Comparison of ENCODE assay signal across 9 mouse cellular contexts in the genomic region with DNA sequence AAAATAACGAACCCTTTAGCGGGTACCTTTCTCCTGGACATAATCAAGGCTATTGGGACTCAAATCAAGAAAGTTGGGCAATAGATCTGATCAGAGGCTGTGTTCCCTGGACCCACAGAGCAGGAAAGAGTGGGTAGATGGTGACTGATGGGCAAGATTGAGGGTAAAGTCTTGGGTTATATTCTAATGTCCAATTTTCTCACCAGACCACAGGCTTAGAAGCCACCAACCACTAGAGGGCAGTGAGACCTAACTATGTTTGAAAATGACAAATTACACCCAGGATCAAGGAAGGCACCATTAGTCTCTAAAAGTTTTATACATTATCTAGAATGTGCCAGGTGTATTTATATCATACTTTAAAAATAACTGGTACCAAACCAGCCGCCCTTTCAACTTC.
A peak's percentile ranks its signal among the peaks of the same experiment; 100 is the strongest.
DNase-seq lines count a peak whose midpoint lies in the region; ATAC-seq and TF ChIP-seq lines count a peak whose summit lies in the region.
"Had no signal": no experiment of that assay in that cellular context is flagged by ENCODE, and none has a peak within 500 bp of the region (broad histone marks: within the 10 kb centered on the region; RNA-seq: fewer than 3 reads in every experiment).

No protein-coding gene starts in this region.

- H3K36me3 ChIP-seq in liver, adult 2 months (ENCODE audit: control insufficient read depth, insufficient read depth, low read length): no peaks in the 10 kb centered on the region
- no peaks in the 10 kb centered on the region for H3K36me3 ChIP-seq in liver, embryonic 11.5 days (ENCODE audit: control insufficient read depth, insufficient read depth, low read length)
- H3K36me3 ChIP-seq: lung, embryonic 15.5 days had no signal

- peak; percentile 23 to 78 for DNase-seq in adrenal gland, adult (ENCODE audit: inconsistent age in 2 of 2, low spot score in 1 of 2)
- DNase-seq in adrenal gland, postnatal 4 days (ENCODE audit: low spot score in 2 of 2): no peak
- DNase-seq in liver, adult 2 months (ENCODE audit: extremely low read depth, low read depth, low spot score): peak; percentile 5
- DNase-seq in liver, embryonic 11.5 days (ENCODE audit: low spot score): no peak
- peak; percentile 26 for DNase-seq in cerebellum, adult 11-12 months
- peak; percentile 34 for DNase-seq in forelimb bud, embryonic 11.5 days (ENCODE audit: low read depth, low spot score)
- no peak for DNase-seq in urinary bladder, postnatal 10 days (ENCODE audit: low spot score)

- H3K4me1 ChIP-seq in liver, adult 2 months (ENCODE audit: control insufficient read depth, insufficient read depth, low read length): no peaks in the 10 kb centered on the region
- no peaks in the 10 kb centered on the region for H3K4me1 ChIP-seq in liver, embryonic 11.5 days (replicated peaks; ENCODE audit: control insufficient read depth, insufficient read depth, low read length)
- H3K4me1 ChIP-seq: lung, embryonic 15.5 days had no signal

- no peak overlapping the region for H3K9ac ChIP-seq in liver, adult 2 months (ENCODE audit: low read depth, low read length)
- H3K9ac ChIP-seq in liver, embryonic 11.5 days (ENCODE audit: low read depth, low read length): no peak overlapping the region
- H3K9ac ChIP-seq: lung, embryonic 15.5 days had no signal

- no peak overlapping the region for H3K27ac ChIP-seq in liver, adult 2 months (replicated peaks; ENCODE audit: insufficient read depth, low read depth, low read length)
- H3K27ac ChIP-seq in liver, embryonic 11.5 days (ENCODE audit: low read depth, low read length): no peak overlapping the region
- H3K27ac ChIP-seq: lung, embryonic 15.5 days had no signal

- no peaks in the 10 kb centered on the region for H3K27me3 ChIP-seq in liver, adult 2 months (ENCODE audit: control insufficient read depth, insufficient read depth, low read length)
- H3K27me3 ChIP-seq in liver, embryonic 11.5 days (replicated peaks; ENCODE audit: control insufficient read depth, insufficient read depth, low read length): no peaks in the 10 kb centered on the region
- H3K27me3 ChIP-seq: lung, embryonic 15.5 days had no signal

- WGBS in liver, adult 2 months: 71% methylated on average over 3 of the region's 3 CpGs
- WGBS in liver, embryonic 11.5 days: 80% methylated on average over 3 of the region's 3 CpGs

- H3K79me2 ChIP-seq in liver, adult 2 months (ENCODE audit: control insufficient read depth, insufficient read depth, low read length): no peaks in the 10 kb centered on the region

- TF ChIP-seq CTCF in liver, adult 2 months (IDR thresholded peaks at IDR 0.05; ENCODE audit: low read depth, low read length): peak; percentile 33

- no peaks in the 10 kb centered on the region; the same call in 1 of the 2 replicates for H3K9me3 ChIP-seq in liver, embryonic 11.5 days (ENCODE audit: control insufficient read depth, low read length)
- H3K9me3 ChIP-seq: lung, embryonic 15.5 days had no signal

- no peak overlapping the region for H3K4me3 ChIP-seq in liver, adult 2 months (ENCODE audit: insufficient read depth, low read depth, low read length)
- H3K4me3 ChIP-seq in liver, embryonic 11.5 days (ENCODE audit: low read depth, low read length): no peak overlapping the region
- H3K4me3 ChIP-seq: lung, embryonic 15.5 days had no signal

- ATAC-seq in liver, embryonic 11.5 days (replicated peaks; ENCODE audit: low FRiP score): no peak
- 0 out of 2 replicates have a peak, but pooled peaks have one; percentile 41 for ATAC-seq in megakaryocyte-erythroid progenitor cell, adult 5-6 weeks (replicated peaks; ENCODE audit: low FRiP score, low TSS enrichment, poor library complexity, severe bottlenecking)

- no peak for TF ChIP-seq POLR2A in liver, adult 2 months (IDR thresholded peaks at IDR 0.05; ENCODE audit: extremely low read depth, insufficient read depth, low read length)

- H3K4me2 ChIP-seq in liver, embryonic 11.5 days: no peak overlapping the region
- H3K4me2 ChIP-seq: lung, embryonic 15.5 days had no signal

Comparison
In these comparisons a context has a peak if more than half of its experiments do, and no peak if none do; other contexts are left out.
1. DNase-seq: peak in adrenal gland, adult (2 of 2), liver, adult 2 months (single experiment), cerebellum, adult 11-12 months (single experiment) and forelimb bud, embryonic 11.5 days (single experiment); none in adrenal gland, postnatal 4 days (0 of 2), liver, embryonic 11.5 days (single experiment) and urinary bladder, postnatal 10 days (single experiment).